Mouse (Mus musculus) midbrain, embryonic 11.5 days (tissue): ENCODE data around the gene Nppa. TPM values are rescaled to one million over a fixed set of nuclear protein-coding genes. Genes with fewer than 3 reads are reported as not detected.

Experiments used
- polyA plus RNA-seq: library from polyadenylated mRNA; unstranded; fragments of >200 nt; fragmentation: Nextera tagmentation; extraction: Ambion mirVana; gene quantifications from 2 replicates; pipeline ENCODE4 v1.2.1, GENCODE M21; 2014

Gene Nppa
- polyA plus RNA-seq, 1 experiment from 2014 or later, result 0.68 TPM

Other genes starting within 250 kb of the Nppa start
- 8.9 and 9.2 TPM in 2 replicates for gene Zfp984, start 190.9 kb upstream of the Nppa start, polyA plus RNA-seq
- 5.6 and 7.4 TPM in 2 replicates for gene Zfp933, start 152.4 kb upstream of the Nppa start, polyA plus RNA-seq
- gene Miip, start 131.9 kb upstream of the Nppa start, polyA plus RNA-seq, result 34.6 and 39.2 TPM in 2 replicates
- 15.2 and 15.7 TPM in 2 replicates for gene Fv1, start 131.7 kb upstream of the Nppa start, polyA plus RNA-seq
- gene Mfn2, start 96.0 kb upstream of the Nppa start, polyA plus RNA-seq, result 36.8 and 42.4 TPM in 2 replicates
- 24.2 and 25.8 TPM in 2 replicates for gene Plod1, start 64.0 kb upstream of the Nppa start, polyA plus RNA-seq
- 14.3 and 15.3 TPM in 2 replicates for gene 2510039O18Rik, start 59.8 kb upstream of the Nppa start, polyA plus RNA-seq
- 0.23 and 0.29 TPM in 2 replicates for gene Nppb, start 14.9 kb upstream of the Nppa start, polyA plus RNA-seq
- 19.2 and 20.2 TPM in 2 replicates for gene Clcn6, start 38.1 kb downstream of the Nppa start, polyA plus RNA-seq
- 17.8 and 18.9 TPM in 2 replicates for gene Mthfr, start 38.4 kb downstream of the Nppa start, polyA plus RNA-seq
- 11.7 TPM in 2 replicates for gene Agtrap, start 87.3 kb downstream of the Nppa start, polyA plus RNA-seq
- 82.7 and 83.6 TPM in 2 replicates for gene Mad2l2, start 129.7 kb downstream of the Nppa start, polyA plus RNA-seq
- gene Draxin, start 130.0 kb downstream of the Nppa start, polyA plus RNA-seq, result 11.5 and 12.7 TPM in 2 replicates
- 13.1 and 14.2 TPM in 2 replicates for gene Fbxo6, start 151.4 kb downstream of the Nppa start, polyA plus RNA-seq
- 65.3 and 71.4 TPM in 2 replicates for gene Fbxo44, start 159.8 kb downstream of the Nppa start, polyA plus RNA-seq
- gene Fbxo2, start 159.9 kb downstream of the Nppa start, polyA plus RNA-seq, result 0.58 and 1.1 TPM in 2 replicates